Mouse (Mus musculus) lung, postnatal 14 days (tissue): Measurements from ENCODE around the gene Ttll9.
A peak's percentile ranks its signal among the peaks of the same experiment; 100 is the strongest.

Experiments used
- DNase-seq: peaks from one replicate; pipeline ENCODE4 v3.0.0; 2021

Ttll9 gene

GRCm38 (mm10) chr2:152942898-152943515, 19.3 kb upstream of the Ttll9 start:
- no peak for DNase-seq

- no peak for DNase-seq
These were observed 18.7 kb upstream of the Ttll9 start for GRCm38 (mm10) chr2:152943568-152943967.

GRCm38 (mm10) chr2:152944013-152944412, 18.3 kb upstream of the Ttll9 start:
- DNase-seq = no peak

GRCm38 (mm10) chr2:152947098-152947497, 15.2 kb upstream of the Ttll9 start:
- DNase-seq = peak; percentile 38

DNA sequence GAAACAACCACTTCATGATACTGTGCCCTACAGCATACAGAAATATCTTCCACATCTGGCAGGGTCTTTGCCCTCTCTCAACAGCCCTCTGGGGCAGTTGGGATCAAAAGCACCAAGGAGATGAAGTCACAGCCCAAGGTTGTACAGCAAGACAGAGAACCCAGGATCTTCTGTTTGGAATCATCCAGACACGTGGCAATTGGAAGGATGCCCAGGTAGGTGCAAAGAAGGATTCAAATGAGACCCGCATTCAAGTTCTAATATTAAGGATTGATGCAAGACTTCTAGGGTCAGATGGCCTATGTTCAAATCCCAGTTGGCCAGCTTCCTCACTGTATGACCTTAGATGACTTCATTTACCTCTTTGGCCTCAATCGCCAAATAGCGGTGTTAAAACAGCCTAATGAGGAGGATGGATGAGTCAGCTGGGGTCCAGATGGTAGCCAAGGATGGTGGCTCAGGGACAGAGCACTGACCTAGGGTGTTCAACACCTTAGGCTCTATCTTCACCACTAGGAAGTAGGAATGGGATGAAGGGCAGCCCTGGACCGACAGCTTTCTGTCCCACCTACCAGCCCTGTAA, 13.8 kb upstream of the Ttll9 start:
- no peak for DNase-seq

DNA sequence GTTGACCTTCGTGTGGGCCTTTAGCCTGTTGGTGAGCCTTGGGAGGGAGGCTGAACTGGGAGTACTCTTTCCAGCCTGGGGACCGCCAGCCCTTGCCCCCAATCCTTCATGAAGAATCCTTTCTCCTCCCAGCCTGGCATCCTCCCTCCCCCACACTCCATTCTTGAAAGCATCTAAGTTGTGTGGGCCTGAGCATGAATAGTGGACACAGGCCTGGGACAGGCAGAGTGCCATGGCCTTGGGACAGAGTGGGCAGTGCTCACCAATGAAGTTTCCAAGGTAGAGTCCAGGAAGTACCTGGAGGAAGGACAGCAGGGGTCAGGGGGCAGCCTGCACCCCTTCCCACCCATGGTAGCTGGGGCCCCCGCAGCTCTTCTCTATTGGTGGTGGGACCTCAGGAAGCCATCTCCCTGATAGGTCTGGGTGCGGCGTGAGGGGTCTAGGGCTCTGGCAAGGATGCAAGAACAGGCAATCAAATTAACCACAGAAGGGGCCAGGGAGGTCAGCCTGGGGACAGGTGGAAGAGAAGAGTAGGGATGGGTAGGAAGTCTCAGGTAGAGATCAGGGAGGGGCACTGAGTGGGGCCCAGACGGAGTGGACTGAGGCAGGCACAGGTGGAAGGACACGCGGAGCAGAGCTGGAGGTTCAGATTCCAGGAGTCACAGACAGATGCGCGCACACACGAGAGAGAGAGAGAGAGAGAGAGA, 11.8 kb upstream of the Ttll9 start:
- DNase-seq = no peak

DNA sequence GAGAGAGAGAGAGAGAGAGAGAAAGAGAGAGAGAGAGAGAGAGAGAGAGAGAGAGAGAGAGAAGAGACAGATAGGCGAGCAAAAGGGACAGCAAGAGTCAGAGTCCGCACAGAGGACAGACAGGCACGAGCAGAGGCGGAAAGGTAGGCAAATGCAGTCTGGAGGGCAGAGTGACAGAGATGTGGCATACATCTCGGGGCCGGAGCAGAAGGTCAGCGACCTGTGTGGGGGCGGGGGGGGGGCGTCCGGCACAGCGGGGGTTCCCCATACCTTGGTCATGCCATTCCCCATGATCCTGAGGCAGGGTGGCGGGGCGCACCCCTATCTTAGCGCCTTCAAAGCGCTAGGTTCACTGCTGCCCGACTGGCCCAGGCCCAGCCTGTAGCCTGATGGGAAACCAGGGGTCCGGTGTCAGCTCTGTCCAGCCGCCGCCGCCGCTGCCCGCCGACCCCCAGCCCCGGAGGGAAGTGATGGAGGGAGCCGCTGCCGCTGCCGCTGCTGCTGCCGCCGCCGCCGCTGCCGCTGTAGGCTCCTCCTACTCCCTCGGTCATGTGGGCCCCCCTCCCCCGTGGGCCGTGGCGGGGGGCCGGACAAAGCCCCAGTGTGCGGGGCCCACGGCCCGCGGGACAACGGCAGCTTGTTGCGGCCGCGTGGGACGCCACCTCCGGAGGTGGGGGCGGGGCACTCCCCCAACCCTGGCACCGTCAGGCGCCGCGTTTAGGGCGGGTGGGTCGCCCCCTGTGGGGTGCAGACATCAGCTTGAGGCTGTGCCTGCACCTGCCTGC, 11.0 kb upstream of the Ttll9 start, which contains the start of gene Dusp15:
Gene Dusp15 (minus strand): TSS at position 634 of the 785 bp plus-strand sequence.
- no peak for DNase-seq

- DNase-seq = no peak
These were observed 10.2 kb upstream of the Ttll9 start for GRCm38 (mm10) chr2:152951850-152952720.

- no peak for DNase-seq
These were observed 4.2 kb upstream of the Ttll9 start for GRCm38 (mm10) chr2:152958116-152958515.

DNA sequence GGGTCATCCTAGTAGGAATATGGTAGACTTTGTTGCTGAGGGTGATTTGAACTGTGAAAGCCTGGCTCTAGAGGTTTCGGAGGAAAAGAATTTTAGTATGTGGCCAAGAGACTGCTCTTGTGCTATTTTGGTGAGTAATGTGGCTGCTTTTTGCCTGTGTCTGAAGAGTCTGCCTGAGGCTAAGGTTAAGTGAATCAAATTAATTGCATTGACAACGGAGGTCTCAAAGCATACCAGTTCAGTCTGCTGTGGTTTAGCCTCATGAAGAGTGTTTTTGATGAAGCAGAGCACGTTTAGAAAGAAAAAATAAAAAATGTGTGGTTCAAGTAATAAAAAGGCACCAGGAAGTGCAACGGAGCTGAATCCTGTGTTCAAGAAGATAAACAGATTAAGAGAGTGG, 3.3 kb downstream of the Ttll9 start:
- no peak for DNase-seq

GRCm38 (mm10) chr2:152976991-152977390, 14.7 kb downstream of the Ttll9 start:
- no peak for DNase-seq

DNA sequence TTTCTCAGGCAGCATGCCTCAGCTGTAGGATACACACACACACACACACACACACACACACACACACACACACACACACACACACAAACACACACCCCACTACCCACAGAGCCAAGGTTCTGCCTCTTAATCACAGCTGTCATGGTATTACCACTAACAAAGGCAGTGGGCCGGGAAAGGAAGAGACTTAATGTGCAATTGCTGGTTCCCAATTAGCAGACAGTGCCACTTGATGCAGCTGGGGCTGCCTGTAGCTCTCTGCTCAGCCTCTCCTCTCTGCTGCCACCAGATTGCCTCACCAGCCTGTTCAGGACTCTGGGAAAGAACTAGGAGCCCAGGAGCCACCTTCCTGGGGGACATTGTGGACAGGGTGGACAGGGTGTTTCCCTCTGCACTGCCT, 23.3 kb downstream of the Ttll9 start:
- DNase-seq = no peak

GRCm38 (mm10) chr2:152991529-152991928, 29.2 kb downstream of the Ttll9 start:
- DNase-seq = no peak

DNA sequence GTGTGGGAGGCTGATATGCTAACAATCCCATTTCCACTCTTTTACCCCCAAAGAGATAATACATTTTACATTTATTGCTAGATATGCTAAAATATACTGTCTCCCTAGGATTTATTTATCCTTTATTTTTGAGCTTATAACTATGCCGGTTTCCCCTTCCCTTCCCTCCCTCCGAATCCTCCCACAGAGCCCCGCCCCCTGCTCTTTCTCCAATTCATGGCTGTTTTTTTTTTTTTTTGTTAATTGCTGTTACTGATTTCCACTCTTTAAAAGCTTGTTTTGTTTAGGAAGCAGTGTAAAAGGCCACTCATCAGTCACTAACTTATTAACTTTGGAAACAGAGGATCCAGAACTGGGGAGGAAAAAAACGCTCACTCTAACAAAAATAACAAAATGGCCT, 34.8 kb downstream of the Ttll9 start:
- DNase-seq = no peak

DNA sequence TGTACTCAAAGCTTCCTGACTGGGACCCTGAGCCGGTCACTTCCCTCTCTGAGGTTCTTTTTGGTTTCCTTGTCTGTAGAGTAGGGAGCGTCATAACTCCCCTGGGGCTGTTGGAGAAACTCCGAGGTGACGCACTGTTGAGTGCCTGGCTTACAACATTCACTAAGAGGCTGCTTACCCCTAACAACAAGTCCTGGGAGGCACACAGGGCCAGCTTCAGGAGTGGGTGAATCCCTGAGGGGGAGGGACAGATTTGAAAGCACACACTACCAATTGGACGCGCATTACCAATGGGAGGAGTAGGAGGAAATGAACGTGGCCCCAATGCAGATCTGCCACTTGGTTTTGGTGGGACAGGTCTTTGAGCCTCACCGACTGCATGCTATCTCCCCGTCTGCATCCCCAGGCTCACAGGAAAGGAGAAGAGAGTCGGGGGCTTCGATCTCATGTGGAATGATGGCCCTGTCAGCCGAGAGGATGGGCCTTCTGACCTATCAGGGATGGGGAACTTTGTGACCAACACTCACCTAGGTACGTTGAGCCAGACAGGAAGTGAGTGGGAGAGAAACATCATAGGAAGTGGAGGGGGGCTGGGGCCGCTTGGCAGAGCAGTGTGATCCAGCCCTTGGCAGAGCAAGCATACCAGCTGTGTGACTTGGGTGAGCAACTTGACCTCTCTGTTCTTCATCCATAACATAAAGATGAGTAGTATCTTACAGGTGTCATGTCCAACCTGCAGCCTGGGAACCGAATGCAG, 40.4 kb downstream of the Ttll9 start:
- DNase-seq = no peak

- DNase-seq = no peak
These were observed 41.5 kb downstream of the Ttll9 start for GRCm38 (mm10) chr2:153003681-153004338.

GRCm38 (mm10) chr2:153005981-153006380, 43.7 kb downstream of the Ttll9 start:
- no peak for DNase-seq

DNA sequence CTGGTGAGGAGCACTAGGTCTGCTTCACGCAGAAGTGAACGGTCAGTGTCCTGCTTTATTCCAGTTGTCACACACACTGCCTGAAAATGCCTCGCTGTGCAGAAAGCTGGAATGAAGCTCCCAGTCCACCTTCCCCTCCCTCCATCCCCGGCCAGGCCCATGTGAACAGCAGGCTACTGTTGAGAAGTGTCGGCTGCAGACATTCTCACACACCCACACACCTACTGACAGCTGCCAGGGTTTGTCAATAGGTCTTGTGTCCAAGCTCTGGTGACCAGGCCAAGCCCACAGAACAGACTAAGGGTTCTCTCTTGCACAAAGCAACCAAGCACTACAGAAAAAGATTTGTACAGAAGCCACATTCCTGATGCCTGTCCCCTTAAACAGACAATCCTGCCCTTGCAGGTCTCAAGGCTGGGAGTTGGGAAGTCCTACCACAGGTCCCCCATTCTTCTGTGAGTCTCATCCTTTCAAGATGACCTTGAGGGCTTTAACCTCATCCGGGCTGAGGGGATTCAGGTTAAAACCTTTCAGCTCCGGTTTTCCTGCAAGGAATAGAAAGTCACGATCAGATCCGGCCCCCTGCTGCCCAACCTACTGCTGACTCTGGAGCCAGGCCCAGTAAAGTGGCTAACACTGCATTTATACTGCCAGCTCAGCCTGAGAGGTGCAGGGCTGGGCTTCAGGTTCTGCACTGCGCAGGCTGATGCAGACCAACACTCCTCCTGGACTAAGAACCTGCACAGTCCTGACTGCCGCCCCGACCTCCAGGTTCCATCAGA, 47.1 kb downstream of the Ttll9 start:
- DNase-seq = no peak

DNA sequence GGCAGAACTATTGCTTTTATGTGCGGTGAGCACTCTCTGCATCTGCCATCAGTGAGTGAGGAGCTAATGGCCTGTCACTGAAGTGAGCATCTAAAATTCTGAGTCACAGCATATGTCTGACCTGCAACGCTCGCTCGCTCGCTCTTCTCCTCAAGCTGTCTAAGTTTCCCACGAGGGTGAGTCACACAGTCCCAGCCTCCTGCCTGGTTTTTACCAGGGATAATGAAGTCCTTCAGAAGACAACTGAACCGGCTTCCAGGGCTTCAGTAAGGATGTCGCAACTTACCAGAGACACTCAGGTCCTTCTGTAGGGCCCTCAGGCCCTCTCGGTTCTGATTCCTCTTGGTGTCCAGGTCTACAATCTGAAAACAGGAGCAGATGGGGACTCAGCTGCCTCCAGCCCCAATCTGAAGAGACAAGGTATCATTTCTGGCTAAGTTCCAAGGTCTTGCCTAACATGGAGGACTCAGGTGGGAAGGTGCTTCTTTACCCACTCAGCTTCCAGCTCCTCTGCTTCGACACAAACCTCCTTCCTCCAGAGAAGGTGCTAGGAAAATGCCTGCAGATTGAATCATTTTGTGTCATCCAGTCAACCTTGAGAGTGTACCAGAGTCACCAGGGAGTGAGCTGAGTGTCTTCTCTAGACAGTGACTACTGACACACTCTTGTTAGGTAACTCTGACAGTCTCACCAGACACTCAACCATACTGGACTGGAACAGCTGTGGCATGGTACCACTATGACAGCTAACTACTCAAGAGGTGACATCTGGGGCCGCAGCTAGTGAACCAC, 51.6 kb downstream of the Ttll9 start:
- DNase-seq = no peak
